Mouse (Mus musculus): ENCODE measurements around the gene 1700016K19Rik.
"Not testable (repeated sequence)": the region's sequence is repeated elsewhere in the genome, so short reads cannot be mapped to it uniquely, and the experiment has no call there.

The 1700016K19Rik gene

GRCm38 (mm10) chr11:75990965-75991835, 8.5 kb upstream of the 1700016K19Rik start:
- no peak for DNase-seq

DNA sequence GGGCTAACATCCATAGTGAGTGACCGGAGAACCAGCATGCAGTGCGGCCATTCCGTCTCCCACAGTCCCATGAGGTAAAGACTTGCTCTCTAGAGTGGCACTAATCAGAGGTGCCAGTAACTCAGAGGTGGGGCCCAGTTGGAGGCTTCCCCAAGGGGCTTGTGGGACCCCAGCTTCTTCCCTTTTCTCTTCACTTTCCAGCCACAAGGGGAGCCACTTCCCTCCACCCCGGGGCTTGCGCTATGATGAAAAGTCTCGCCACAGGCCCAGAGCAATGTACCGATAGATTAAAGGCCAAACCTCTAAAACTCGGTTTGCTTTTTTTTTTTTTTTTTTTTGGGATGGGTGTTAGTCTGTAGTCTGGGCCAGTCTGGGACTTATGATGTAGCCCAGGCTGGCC, 7.8 kb upstream of the 1700016K19Rik start:
- no peak for DNase-seq

DNA sequence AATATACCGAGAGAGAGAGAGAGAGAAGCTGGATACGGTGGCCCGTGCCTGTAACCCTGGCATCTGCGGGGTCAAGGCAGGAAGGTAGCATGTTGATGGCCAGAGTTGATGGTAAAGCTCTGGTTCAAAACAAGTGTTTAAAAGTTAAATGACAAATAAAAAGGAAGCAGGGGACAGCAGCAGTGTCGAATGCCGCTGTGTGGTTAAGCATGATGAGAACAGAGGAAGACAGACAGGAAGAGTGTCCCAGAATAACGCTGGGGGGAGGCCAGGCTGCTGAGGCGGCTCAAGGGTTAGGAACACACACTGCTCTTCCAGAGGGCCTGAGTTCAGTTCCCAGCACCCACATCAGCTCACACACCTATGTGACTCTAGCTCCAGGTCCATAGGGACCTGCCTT, 7.2 kb upstream of the 1700016K19Rik start:
- DNase-seq, result no peak

- DNase-seq, result no peak
Observed at GRCm38 (mm10) chr11:75994357-75994756, 5.4 kb upstream of the 1700016K19Rik start.

DNA sequence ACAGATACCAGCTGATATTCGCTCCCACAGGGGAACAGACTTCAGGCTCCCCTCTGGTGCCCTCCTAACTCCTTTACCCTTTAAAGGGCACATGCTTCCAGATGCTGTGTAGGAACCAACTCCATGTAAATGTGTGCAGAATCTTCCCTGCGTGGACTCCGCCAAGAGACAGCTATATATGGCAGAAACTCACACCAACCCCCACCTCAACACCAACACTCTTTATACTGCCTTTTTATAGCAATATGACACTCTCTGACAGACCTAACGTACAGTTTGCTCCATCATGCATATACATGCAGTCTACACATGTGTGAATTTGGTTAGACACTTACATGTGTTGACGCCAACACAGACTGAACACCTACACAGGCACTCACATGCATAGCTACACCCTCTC, 989 bp downstream of the 1700016K19Rik start:
- no peak for DNase-seq

GRCm38 (mm10) chr11:76001237-76001878, 1.6 kb downstream of the 1700016K19Rik start:
- no peak for DNase-seq

- DNase-seq, result not testable (repeated sequence)
Observed at GRCm38 (mm10) chr11:76004276-76004675, 4.6 kb downstream of the 1700016K19Rik start.

DNA sequence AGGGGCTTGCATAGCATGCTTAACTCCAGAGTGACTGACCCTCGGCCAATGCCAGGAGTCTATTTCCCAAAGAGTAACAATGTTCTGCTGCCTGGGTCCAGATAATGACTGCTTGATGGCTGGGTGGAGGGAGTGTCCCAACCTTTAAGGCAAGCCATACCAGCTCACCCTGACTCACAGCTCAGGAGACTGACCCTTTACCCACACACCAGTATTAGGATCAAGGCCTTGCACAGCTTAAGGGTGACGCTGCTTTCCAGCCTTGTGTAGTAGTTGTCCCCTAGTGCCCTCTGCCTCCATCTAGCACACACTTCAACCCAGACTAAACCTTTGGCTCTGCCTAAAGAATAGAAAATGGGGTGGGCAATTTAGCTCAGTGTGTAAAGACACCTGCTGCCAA, 8.4 kb downstream of the 1700016K19Rik start:
- DNase-seq, result no peak

GRCm38 (mm10) chr11:76009101-76009500, 9.4 kb downstream of the 1700016K19Rik start:
- no peak for DNase-seq

GRCm38 (mm10) chr11:76010838-76011624, 11.3 kb downstream of the 1700016K19Rik start:
- DNase-seq, result no peak

GRCm38 (mm10) chr11:76015251-76015650, 15.5 kb downstream of the 1700016K19Rik start:
- no peak for DNase-seq

GRCm38 (mm10) chr11:76015814-76016213, 16.1 kb downstream of the 1700016K19Rik start:
- no peak for DNase-seq

GRCm38 (mm10) chr11:76019879-76020278, 20.2 kb downstream of the 1700016K19Rik start:
- DNase-seq, result peak in 1 of 2 experiments; percentile 33

- DNase-seq, result no peak
Observed at GRCm38 (mm10) chr11:76020916-76021315, 21.2 kb downstream of the 1700016K19Rik start.

- DNase-seq, result peak in 1 of 2 experiments; percentile 12
Observed at GRCm38 (mm10) chr11:76025080-76025583, 25.4 kb downstream of the 1700016K19Rik start.

DNA sequence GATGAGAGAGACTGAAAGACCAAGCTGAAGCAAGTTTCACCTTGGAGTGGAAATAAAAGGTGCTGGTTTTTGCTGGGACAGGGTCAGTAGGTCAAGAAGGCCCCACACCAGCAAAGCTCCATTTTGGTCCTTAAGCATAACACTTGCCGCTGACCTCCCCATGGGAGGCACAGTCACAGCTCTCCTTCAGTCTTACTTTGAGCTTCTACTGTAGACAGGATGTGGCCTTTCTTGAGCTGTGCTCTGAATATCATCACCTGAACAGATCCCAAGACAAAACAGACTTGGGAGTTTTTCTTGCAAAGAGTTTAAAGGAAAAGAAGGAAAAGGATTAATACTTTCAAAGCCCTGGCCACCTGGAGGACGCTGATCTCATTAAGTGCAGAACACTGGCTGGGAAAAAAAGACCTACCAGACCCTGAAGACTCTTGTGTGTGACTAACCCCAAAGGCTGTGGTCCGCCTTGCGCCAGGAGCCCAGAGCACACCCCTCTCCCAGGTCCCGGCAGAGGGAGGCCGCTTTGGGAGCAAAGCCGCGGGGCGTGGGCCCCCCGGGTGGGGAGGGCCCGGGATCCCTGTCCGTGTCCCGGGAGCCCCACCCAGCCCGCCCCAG, 26.9 kb downstream of the 1700016K19Rik start:
- DNase-seq, result no peak

GRCm38 (mm10) chr11:76027139-76028071, 27.7 kb downstream of the 1700016K19Rik start, which contains the start of gene Rflnb:
TSS of gene Rflnb (minus strand) at chr11:76027782.
- peak; percentile 91 to 95 for DNase-seq

- peak in 1 of 2 experiments; percentile 51 for DNase-seq
Observed at GRCm38 (mm10) chr11:76028072-76028465, 28.4 kb downstream of the 1700016K19Rik start.

- no peak for DNase-seq
Observed at GRCm38 (mm10) chr11:76033359-76033758, 33.6 kb downstream of the 1700016K19Rik start.

- no peak for DNase-seq
Observed at GRCm38 (mm10) chr11:76033836-76034235, 34.1 kb downstream of the 1700016K19Rik start.

DNA sequence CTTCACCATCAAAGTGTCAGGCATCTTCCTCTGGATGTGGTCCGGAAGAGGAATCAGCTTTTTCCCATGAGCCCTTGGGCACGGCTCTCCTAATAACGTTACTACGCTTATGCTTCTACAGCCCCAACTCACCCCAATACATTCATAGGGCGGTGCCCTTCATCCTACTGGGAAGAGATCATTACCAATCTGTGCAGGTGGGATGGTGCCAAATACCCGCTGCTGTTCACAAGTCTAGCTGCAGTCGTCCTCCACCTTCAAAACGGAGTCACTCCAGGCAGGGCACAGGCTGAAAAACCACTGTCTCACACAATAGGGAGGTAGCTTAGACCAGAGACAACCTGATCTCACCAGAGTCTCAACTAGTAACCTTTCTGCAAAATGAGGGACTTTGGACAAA, 35.5 kb downstream of the 1700016K19Rik start:
- peak; percentile 68 to 80 for DNase-seq
